Mouse (Mus musculus): Measurements from ENCODE around the gene Rap1gap2.

Rap1gap2 gene

DNA sequence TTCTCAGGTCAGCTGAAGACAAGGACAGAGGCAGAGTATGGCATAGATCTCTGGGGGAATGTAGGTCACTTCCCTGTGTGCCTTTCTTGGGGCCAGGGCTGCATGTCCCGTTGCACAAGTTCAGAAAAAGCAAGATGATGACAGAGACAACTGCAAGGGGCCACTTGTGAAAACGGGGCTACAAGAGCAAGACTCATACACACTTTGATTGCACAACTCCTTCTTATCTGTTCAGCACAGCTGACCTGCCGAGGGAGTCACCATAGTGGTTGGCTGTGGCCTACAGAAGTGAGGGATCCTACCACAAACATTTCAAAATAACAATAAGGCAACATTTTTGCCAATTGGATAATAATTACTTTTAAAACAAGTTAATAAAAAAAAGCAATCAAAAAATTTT lies 33.6 kb downstream of the Rap1gap2 start:
- DNase-seq (ENCODE audit: inconsistent age in 2 of 2, low spot score in 1 of 2): no peak

- no peak for DNase-seq (ENCODE audit: inconsistent age in 2 of 2, low spot score in 1 of 2)
Observed at GRCm38 (mm10) chr11:74575940-74576339, 34.8 kb downstream of the Rap1gap2 start.

DNA sequence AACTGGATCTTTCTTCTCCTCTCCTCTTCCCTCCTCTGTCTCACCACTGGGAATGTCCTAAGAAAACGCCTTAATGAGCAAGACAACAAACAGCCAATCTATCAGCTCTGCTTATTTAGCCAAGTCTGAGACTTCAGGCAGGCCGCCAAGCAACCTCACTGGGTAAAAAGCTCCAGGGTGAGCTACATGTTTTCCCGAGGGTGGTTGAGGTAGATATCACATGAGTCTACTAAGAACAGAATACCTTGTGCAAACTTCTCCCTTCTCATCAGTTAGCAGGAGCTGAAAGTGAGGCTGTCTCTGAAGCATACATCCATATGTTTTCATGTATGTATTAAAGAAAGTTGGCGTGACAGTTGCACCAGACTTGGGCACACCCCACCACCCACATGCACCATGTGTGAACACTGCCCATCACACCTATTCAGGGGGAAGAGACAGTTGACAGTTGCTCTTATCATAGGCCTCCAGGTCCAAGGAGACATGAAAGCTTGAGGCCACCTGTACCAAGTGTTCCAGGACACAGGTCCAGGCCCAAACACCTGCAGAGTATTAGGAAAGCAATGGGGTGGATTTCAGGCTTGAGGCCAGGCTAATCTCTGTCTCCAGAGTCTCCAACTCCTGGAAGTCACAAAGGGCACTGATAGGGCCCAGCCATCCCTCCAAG lies 35.8 kb downstream of the Rap1gap2 start:
- no peak for DNase-seq (ENCODE audit: inconsistent age in 2 of 2, low spot score in 1 of 2)

DNA sequence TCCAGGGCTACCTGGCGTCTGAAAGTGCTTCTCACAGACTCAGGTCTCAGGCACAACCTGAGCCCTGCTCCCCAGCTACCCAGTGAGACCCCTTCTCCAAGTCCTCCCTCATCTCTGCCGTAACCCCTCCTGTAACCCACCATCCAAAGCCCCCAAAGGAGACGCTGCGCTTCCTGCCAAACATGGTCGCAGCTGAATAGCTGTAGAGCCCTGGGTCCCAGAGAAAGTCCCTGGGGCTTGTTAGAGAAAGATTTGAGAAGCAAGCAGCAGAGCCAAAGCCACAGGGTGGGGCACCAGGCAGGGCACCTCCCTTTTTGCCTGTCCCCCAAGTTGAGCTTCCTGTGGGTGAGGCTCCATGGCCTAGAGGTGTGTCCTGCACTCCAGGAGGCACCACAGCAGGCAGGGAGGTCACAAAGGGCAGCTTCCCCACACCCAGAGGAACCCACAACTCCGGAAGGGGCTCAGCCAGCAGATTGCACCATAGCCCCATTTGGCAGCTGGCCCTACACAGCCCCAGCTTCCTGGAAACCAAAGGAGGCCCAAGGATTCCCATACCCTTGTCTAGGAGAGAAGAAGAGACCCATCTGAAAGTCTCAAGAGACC lies 38.2 kb downstream of the Rap1gap2 start:
- peak; percentile 28 to 57 for DNase-seq (ENCODE audit: inconsistent age in 2 of 2, low spot score in 1 of 2)

DNA sequence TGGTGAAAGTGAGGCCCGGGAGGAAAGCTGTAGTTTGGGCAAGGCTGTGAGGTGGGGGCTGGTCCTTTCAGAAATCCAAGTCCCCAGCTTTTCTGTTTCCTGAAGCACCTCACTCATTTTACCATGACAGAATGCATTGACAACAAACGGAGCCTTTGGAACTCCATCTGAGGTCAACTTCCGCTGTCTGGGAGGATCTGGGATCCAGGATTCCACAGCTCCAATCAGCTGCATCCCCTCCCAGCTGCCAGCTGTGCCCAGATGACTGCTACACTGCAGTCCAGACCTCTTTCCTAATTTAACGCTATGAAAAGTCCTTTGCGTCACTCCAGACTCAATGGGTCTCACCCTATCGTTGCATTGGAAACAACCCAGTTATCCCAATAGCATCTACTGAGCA lies 41.0 kb downstream of the Rap1gap2 start:
- DNase-seq (ENCODE audit: inconsistent age in 2 of 2, low spot score in 1 of 2): no peak

- no peak for DNase-seq (ENCODE audit: inconsistent age in 2 of 2, low spot score in 1 of 2)
Observed at GRCm38 (mm10) chr11:74568463-74568862, 42.3 kb downstream of the Rap1gap2 start.

- DNase-seq (ENCODE audit: inconsistent age in 2 of 2, low spot score in 1 of 2): no peak
Observed at GRCm38 (mm10) chr11:74568004-74568403, 42.7 kb downstream of the Rap1gap2 start.

DNA sequence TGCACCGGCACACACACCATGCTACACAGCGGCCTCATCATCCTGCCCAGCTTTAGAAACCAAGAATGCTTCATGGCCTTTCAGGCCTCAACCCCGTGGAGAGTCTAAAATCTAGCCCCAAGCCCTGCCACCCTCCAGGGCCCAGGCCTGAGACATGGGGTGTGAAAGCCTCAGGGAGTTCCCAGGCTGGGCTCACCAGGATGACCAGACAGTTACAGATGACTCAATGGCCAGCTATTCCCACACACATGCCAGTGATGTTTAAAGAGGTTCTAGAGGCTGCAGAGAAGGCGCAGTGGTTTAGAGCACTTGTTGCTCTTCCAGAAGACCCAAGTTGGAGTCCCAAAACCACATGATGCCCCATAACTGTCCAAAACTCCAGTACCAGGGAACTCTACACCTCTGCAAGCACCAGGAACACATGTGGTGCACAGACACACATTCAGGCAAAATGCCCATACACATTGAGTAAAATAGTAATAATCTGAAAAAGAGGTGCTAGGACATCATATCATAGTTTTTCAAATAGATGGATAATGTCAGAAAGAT lies 44.3 kb downstream of the Rap1gap2 start:
- DNase-seq (ENCODE audit: inconsistent age in 2 of 2, low spot score in 1 of 2): no peak

- DNase-seq (ENCODE audit: inconsistent age in 2 of 2, low spot score in 1 of 2): no peak
Observed at GRCm38 (mm10) chr11:74561392-74561791, 49.3 kb downstream of the Rap1gap2 start.

DNA sequence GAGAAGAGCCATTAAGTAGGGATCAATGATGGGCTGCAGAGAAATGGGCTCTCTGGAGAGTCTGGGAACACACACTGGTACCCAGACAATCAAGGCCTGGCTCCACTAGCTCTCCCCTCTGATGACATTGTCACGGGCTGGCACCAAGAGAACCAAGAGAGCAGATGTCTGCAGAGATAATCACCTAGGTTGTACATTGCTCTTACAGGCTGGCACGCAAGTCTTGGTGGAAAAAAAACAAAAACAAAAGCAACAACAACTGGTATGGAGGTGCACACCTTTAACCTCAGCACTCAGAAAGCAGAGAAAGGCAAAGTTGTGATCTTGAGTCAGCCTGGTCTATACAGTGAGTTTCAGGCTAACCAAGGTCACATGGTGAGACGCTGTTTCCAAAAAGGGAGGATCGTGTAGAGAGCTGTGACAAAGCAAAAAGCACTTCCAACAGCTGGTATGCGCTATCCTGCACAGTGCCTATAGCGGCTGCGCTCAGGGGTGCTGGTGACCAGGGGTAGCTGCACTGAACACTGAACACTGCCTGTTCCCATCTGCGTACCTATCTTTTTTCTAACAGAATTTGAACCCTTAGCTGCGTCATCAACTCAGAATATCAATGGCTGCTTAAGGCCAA lies 50.0 kb downstream of the Rap1gap2 start:
- no peak for DNase-seq (ENCODE audit: inconsistent age in 2 of 2, low spot score in 1 of 2)

GRCm38 (mm10) chr11:74559793-74560433 lies 50.8 kb downstream of the Rap1gap2 start:
- no peak for DNase-seq (ENCODE audit: inconsistent age in 2 of 2, low spot score in 1 of 2)

GRCm38 (mm10) chr11:74558933-74559332 lies 51.8 kb downstream of the Rap1gap2 start:
- no peak for DNase-seq (ENCODE audit: inconsistent age in 2 of 2, low spot score in 1 of 2)

- peak; percentile 45 to 77 for DNase-seq (ENCODE audit: inconsistent age in 2 of 2, low spot score in 1 of 2)
Observed at GRCm38 (mm10) chr11:74557456-74558230, 53.1 kb downstream of the Rap1gap2 start.

DNA sequence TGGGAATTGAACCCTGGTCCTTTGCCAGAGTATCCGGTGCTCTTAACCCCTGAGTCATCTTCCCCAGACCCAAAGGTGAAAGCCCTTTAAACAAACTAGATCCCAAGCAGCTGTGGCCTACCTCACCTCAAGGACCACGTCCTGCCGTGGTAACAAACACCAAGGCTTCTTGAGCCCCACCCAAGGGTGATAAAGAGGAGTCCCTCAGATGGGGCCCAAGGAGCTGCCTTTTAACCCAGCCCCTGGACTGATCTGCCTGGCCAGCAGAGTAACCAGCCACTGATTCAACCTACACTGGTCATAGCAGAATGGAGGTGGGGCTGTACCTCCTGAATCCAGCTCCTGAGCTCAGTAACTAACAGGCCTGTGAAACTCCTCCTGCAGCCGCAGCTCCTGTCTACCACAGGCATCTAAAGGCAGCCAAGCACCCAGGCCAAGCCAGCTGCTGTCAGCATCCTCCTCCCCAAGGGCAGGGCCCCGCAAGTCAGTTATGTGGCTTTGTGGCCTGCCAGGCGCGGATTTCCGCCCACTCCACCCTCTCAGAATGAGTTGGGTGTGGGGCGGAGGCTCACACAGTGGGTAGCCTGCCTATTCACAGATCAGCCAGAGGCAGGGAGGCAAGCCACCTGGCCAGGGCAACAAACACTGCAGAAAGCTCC lies 54.9 kb downstream of the Rap1gap2 start:
- DNase-seq (ENCODE audit: inconsistent age in 2 of 2, low spot score in 1 of 2): peak; percentile 23 to 52

DNA sequence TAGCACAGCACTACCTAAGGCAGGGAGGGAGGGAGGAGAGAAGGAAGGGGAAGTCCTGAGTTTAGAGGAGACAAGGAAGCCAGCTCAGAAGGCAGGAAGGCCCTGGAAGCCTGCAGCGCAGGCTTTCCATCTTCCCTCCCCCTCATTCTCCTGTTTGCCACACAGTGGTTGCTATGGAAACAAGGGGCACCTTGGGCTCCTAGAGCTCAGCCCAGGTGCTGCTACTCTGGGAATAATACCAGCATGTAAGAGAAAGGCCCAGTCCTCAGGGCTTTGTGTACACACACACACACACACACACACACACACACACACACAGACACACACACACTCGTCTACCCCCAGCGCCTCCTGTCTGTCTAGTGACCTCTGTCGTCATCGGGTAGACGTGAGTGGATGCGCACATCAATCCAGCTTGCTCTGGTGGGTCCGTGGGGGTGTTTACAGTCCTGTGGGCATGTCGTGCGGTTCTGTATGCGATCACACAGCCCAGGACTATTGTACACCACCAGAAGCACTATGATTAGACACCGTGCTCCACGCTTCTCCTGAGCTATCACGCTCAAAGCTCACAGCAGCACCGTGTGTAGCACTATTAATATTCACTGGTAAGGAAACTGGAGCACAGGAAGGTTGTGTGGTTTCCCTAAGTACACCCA lies 55.9 kb downstream of the Rap1gap2 start:
- DNase-seq (ENCODE audit: inconsistent age in 2 of 2, low spot score in 1 of 2): no peak

GRCm38 (mm10) chr11:74551568-74551967 lies 59.1 kb downstream of the Rap1gap2 start:
- DNase-seq (ENCODE audit: inconsistent age in 2 of 2, low spot score in 1 of 2): peak in 1 of 2 experiments; percentile 68

- DNase-seq (ENCODE audit: inconsistent age in 2 of 2, low spot score in 1 of 2): peak in 1 of 2 experiments; percentile 48
Observed at GRCm38 (mm10) chr11:74550615-74551102, 60.1 kb downstream of the Rap1gap2 start.

GRCm38 (mm10) chr11:74548781-74549382 lies 61.8 kb downstream of the Rap1gap2 start:
- DNase-seq (ENCODE audit: inconsistent age in 2 of 2, low spot score in 1 of 2): peak; percentile 49 to 72

Data from adrenal gland, adult (tissue).